Mouse (Mus musculus) thymus, postnatal 14 days (tissue): ENCODE results near the gene Sms.

Experiments used
- DNase-seq: peaks from one replicate; pipeline ENCODE4 v3.0.0; 2021

The Sms gene

DNA sequence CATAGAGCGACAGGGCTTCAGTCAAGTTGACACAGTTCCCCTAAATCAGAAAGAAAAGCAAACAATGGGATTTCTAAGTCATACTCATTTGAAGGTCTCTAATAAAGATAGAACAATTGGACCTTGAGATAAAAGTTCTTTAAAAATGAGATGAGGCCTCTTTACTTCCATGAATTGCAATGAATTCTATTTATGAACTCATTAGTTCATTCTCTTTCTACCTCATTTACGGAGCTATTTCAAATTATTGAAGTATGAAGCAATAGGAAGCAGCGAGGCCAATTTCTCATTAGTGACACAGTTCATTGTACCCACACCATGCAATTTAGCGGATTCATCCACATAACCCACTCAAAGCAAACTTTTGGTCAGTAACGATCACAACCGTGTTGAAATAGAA is 44.7 kb downstream of the Sms start:
- DNase-seq: no peak

DNA sequence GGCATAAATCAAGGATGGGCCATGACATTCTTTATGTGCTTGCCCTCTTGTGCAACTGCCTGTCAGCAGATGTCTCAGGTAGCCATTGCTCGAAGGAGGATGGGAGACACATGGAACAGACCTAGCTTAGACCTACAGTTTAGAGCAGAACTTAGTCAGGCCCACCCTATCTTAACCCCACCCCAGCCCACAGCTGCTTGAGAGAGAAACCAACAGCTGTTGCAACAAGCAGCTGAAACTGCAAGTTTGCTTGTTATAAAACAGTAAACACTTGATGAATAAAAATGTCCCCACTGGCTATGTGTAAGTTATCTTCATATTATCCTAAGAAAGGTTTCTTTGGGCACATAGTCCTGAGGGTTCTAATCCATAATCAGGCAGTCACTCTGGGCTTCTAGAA is 57.3 kb downstream of the Sms start:
- DNase-seq: no peak

DNA sequence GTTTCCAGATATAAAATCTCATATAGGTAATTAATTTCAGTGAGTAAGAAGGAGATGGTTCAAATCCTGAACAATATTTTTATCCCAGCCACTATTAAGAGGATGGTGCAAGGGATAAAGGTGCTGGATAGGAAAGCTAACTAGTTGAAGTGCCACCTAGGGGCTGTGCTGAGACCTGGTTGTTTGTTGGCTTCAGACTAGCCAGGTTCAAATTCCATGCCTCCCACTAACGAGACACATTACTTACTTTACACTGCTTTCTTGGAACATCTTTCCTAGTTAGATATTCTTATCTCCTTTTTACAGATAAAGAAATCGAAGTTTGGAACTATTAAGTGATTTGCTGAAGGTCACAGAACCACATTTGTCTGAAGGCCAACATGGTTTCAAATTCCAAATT is 72.6 kb downstream of the Sms start:
- DNase-seq: no peak

DNA sequence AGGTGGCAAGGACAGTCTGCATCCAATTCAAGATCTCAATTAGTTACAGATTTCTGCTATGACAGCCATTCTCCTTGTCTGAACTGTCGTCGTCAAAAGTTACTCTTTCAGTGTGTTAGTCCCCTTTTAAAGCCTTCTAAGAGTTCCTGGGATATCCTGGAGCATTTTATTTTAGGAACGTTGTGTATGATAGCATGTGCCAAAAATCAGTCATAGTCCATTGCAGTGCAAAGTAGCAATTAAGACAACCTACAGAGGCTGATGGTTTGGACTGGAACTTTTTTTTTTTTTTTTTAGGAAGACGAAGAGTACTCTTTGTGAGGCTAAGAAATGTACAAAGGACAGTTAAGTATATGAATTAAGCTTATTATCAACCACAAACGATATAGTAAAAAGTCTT is 76.9 kb downstream of the Sms start, which contains the start of gene Phex:
Gene Phex, minus strand, starts transcription at position 101 of the 400 bp plus-strand sequence.
- no peak for DNase-seq

DNA sequence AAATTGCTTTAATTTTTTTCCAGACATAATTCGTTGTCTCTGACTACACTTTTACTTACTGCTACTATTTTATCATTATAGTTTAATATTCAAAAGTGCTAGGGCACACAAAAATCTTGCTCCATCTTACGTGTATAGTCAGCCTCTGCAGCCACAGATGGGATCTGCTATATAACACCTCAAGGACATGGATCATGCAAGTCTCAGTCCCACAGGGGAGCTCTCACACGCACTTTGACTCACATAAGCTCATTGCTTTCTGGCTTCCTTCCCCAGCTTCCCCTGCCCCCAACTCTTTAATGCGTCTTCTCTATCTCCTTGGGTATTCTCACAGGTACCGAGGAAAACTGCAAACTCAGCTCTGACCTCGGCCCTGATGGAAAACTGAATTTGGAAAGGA is 87.2 kb downstream of the Sms start:
- DNase-seq: no peak
